Mouse (Mus musculus): ENCODE results near the gene Ripply1.

The Ripply1 gene

DNA sequence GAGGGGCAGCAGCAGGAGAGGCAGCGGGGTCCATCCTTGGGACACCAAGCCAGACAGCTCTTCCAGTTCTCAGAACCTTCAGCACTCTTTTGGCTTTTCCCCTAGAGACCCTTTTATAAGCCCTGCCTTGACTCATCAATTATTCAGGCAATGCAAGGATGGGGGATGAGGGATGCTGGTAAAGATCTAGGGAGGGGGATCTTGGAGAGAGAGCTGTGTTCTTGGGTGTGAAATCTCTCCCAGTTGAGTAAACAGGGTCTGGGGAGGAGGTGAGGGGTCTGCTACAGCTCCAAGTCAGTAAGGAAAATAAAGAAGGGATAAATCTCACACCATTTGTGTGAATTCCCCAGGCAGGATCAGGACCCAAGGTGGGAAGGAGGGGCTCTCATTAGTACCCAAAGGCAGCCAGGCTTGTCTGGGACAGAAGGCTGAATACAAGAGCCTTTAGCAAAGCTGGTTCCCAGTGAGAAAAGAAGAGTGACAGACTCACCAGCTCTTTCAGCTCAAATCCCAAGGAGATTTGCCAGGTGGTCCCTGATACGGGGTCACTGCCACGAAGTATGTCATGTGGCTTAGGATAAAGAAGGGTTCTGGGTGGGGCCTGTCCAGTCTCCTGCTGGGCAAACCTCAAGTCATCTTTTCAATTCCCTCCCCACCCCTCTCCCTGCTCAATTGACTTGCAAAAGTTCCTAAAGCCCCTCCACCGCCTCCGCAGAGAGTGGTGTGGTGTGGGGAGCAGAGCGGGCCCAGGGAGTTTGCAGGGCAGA lies at the start of gene Ripply1:
Gene Ripply1, minus strand, starts transcription at position 76 of the 767 bp plus-strand sequence.
- no peak for DNase-seq (ENCODE audit: low spot score)

DNA sequence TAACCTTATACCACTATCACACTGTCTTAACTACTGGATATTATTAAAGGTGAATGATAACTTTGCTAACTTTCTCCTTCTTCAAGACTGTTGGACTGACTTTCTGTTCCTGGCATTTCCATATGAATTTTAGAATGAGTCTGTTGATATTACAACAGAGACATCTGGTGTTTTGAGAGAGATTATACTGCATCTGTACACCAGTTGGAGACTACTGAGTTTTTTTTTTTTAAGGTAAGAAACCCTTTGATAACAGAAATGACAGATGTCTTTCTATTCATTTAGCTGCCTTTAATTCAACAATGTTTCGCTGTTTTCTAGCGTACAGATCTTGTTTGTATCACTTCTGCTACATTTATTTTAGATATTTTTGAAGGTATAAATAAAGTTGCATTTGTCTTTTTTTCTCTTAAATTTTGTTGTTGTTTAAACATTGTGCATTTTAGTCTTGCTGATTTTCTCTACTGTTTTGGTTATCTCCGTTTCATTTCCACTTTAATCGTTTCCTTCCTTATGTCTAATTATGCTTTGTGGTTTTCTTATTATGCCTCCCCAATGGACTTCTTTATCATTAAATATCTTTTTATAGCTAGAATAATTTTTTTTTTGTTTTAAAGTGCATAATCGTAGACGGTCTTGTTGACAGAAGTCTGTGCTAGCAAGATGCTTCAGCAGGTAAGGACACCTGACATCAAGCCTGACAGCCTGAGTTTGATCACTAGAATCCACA lies 46.4 kb upstream of the Ripply1 start:
- DNase-seq (ENCODE audit: low spot score): no peak

GRCm38 (mm10) chrX:139826926-139827325 lies 44.8 kb upstream of the Ripply1 start:
- no peak for DNase-seq (ENCODE audit: low spot score)

DNA sequence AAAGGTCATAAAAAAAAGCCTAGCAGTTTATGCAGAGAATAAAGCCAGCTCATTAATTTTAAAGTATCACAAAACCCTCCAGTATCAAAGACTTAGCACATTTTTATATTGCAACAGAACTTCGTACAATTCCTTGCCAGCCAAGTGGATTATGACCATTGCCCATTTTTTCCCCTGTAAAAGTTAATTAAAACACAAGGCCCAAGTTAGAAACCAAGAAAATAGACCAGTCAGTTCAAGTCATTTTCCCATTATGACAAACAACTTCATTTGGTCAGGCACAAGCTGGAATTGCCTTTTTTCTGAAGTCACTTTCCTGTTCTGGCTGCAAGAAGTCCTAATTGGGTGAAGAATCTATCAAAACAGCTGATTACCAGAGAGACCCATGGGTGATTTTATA lies 43.2 kb upstream of the Ripply1 start:
- DNase-seq (ENCODE audit: low spot score): no peak

DNA sequence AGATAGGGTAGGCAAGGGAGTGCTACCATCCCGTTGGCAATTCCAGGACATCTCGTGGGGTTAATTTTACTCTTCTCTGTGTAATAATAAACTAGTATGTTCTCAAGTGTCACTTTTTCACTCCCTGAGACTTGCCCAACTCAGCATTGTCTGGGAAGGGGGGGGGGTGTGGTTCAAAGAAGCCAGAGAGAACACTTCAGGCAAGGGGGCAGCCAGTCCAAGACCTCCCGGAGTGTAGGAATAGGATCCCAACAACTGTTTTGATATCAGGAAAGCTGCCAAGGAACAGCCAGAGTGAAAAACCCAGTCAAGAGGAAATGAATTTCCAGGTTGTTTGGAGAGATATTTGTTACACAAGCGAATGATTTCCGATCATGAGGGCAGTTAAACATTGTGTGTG lies 33.0 kb upstream of the Ripply1 start:
- no peak for DNase-seq (ENCODE audit: low spot score)

- DNase-seq (ENCODE audit: low spot score): no peak
Observed at GRCm38 (mm10) chrX:139814018-139814635, 32.0 kb upstream of the Ripply1 start.

DNA sequence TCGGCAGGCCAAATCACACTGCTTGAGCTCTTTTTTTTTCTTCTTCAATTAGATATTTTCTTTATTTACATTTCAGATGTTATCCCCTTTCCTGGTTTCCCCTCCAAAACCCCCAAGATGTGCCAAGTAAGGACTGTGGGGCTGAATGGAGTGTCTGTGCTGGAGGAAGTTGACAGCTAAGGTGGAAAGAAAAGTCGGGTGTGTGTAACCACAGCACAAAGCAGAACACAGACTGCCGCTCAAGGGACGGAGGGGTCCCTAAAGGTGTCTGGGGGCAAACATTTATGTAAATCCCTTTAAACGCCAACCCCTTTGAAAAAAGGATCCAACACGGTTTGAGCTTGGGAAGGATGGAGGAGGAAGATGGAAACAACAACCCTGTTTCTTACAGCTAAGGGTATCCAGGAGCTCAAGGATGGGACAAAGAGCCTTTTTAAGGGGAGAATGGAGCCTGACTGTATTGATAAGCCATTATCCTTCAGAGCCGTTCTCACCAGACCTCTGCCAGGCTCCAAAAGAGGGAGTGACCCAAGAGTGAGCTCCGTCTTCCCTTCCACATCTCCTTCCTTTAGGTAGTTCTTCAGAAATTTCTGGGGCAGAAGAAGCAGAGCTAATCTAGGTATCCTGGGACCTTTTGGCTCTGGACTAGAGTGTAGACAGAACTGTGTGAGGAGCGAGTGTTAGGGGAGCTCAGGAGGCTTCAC lies 31.3 kb upstream of the Ripply1 start:
- DNase-seq (ENCODE audit: low spot score): no peak

DNA sequence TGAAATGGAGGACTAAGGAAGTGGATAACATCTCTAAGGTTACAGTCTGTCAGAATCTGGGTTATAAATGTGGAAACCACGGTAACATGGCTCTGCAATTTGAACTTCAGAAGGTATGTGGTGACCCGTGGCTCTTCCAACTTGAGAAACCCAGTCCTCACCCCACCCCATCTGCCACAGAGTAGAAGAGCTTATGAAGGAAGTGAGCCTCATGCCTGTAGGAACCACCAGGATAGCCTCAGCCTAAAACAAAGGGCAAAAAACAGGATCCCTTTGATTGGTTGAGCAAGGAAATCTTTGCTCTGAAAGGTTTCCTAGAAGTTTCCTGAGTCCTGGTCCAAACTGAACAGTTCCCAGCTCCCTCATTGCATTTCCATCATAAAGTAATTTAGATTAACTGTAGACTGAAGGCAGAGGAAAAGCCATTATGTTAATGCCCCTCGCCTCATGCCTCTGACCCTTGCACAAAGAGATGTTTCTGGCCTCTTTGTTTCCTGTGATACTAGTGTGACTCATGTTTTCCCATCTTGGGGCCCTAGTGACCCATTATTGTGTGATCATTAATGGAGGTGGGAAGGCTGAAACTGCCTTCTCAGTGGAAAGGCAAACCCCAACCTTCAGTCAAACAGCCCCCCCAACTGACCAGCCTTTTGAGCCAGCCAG lies 30.6 kb upstream of the Ripply1 start:
- DNase-seq (ENCODE audit: low spot score): no peak

DNA sequence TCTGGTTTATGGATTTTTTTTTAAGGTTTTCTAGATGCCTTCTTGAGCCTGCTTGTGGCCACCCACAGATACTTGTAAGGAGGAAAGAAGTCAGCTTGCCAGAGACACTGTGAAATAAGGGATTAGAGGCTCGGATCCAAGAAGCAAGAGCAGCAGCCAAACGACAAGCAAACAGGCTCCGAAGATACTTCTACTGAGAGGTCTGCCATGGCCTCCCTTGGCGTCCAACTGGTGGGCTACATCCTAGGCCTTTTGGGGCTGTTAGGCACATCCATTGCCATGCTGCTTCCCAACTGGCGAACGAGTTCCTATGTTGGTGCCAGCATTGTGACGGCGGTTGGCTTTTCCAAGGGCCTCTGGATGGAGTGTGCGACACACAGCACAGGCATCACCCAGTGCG lies 26.3 kb upstream of the Ripply1 start:
- DNase-seq (ENCODE audit: low spot score): no peak

- DNase-seq (ENCODE audit: low spot score): no peak
Observed at GRCm38 (mm10) chrX:139808085-139808484, 25.9 kb upstream of the Ripply1 start.

DNA sequence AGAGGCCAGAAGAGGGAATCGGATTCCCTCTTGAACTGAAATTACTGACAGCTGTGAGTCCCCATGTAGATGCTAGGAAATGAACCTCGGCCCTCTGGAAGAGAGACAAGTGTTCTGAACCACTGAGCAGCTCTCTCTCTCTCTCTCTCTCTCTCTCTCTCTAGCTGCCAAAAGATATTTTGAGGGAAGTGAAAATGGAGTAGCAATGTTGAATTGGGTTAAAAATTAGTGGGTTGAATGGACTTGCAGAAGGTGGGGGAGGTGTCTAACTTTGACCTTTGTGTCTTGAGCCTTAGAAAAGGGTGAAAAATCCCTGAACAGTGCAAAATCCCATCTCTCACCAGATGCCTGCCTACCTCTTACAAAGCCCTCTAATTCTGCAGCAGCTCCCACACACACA lies 25.2 kb upstream of the Ripply1 start:
- DNase-seq (ENCODE audit: low spot score): no peak

- no peak for DNase-seq (ENCODE audit: low spot score)
Observed at GRCm38 (mm10) chrX:139805918-139806317, 23.8 kb upstream of the Ripply1 start.

DNA sequence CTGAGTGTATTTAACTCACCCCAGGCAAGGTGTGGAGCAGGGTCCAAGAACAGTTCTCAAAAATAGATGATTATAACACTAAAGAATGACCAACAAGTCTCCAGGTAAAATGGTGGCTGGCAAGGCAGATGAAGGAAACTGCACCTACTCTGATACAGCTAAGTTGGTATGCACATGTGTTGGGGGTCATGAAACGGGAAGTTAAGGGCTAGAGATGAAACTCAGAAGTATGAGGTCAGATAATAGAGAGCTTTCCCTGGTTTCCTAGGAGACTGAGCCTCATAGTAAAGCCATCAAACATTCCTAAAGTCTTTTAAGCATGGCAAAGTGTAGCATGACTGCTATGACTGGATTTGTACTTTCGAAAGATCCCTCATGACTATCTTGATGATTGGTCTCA lies 20.9 kb upstream of the Ripply1 start:
- no peak for DNase-seq (ENCODE audit: low spot score)

- no peak for DNase-seq (ENCODE audit: low spot score)
Observed at GRCm38 (mm10) chrX:139800406-139800878, 18.3 kb upstream of the Ripply1 start, which contains the start of gene Cldn2. Gene Cldn2, plus strand, starts transcription at chrX:139800828.

- DNase-seq (ENCODE audit: low spot score): no peak
Observed at GRCm38 (mm10) chrX:139799953-139800352, 17.8 kb upstream of the Ripply1 start.

GRCm38 (mm10) chrX:139797875-139798274 lies 15.7 kb upstream of the Ripply1 start:
- DNase-seq (ENCODE audit: low spot score): no peak

- DNase-seq (ENCODE audit: low spot score): no peak
Observed at GRCm38 (mm10) chrX:139796037-139796436, 13.9 kb upstream of the Ripply1 start.

- no peak for DNase-seq (ENCODE audit: low spot score)
Observed at GRCm38 (mm10) chrX:139794072-139794845, 12.1 kb upstream of the Ripply1 start.

DNA sequence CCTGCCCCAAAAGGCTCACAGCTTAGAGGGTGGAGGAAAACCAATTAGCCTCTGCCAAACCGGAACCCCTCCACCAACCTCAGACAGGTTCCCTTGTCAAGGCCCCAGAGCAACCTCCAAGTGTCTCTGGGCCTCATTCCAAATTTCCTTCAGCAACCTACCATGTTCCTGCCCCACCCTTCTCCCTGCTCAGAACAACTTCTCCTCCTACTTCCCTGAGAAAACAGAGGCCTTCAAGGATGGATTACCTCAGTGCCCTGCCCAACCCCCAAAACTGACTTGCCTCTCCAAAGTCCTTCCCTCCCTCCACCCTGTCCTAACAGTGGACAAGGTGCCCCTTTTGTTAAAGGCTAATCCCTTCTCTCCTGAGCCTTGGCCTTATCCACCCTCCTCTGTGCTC lies 3.6 kb upstream of the Ripply1 start:
- DNase-seq (ENCODE audit: low spot score): no peak

DNA sequence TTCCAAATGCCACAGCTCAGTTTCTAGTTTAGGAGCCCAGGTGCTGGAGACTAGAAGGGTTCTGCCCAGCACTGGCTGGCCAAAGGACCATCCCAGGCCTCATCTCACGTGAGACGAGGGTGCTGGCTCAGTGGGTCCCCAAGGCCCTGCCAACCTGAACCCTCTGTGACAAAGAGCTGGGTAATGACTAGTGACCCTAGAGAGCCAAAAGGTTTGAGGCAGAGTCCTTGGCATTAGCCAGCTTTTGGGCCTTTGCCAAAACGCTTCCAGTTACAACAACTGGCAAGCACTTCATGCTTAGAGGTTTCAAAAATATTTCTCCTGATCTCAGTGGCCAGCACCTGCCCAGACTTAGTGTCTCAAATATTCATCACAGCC lies 881 bp upstream of the Ripply1 start:
- DNase-seq (ENCODE audit: low spot score): no peak

GRCm38 (mm10) chrX:139781563-139781962 lies 590 bp downstream of the Ripply1 start:
- DNase-seq (ENCODE audit: low spot score): no peak

All from left cerebral cortex, adult 11 months (tissue).